Mouse (Mus musculus): ENCODE measurements at regions not wholly inside any gene's neighbourhood (a gene's known extent, or its start where the extent isn't known, plus 50 kb on each side); places are given as distances from the start of the nearest gene placed in this dataset.
"Not testable (repeated sequence)": the region's sequence is repeated elsewhere in the genome, so short reads cannot be mapped to it uniquely, and the experiment has no call there.

- not testable (repeated sequence) for TF ChIP-seq CTCF (conservative IDR thresholded peaks at IDR 0.05 in 1 of 2, IDR thresholded peaks at IDR 0.05 in 1 of 2; ENCODE audit: low read depth in 2 of 2, low read length in 2 of 2); POLR2A (IDR thresholded peaks at IDR 0.05; ENCODE audit: low read depth, low read length); ZNF384 (IDR thresholded peaks at IDR 0.05; ENCODE audit: low read depth, low read length); IRF4 (IDR thresholded peaks at IDR 0.05; ENCODE audit: low read depth, low read length); EP300 (IDR thresholded peaks at IDR 0.05; ENCODE audit: low read length); JUN (IDR thresholded peaks at IDR 0.05; ENCODE audit: insufficient read depth, low read depth, low read length); POLR2AphosphoS2 (IDR thresholded peaks at IDR 0.05; ENCODE audit: low read depth, low read length)
Observed at GRCm38 (mm10) chr13:99126971-99127370, 57.7 kb upstream of the Zfp366 start.
